Mouse (Mus musculus) c-Kit-positive CD71-positive TER-119-positive erythroid progenitor cells, embryonic 14.5 days (primary cell): ENCODE data around the gene Uba2.
"Not testable (repeated sequence)": the region's sequence is repeated elsewhere in the genome, so short reads cannot be mapped to it uniquely, and the experiment has no call there.

Source experiments
- DNase-seq: peaks from one replicate; pipeline ENCODE4 v3.0.0-alpha.2; 2013; ENCODE audit warnings: low spot score

Gene Uba2

GRCm38 (mm10) chr7:34166850-34167249 lies 2.5 kb downstream of the Uba2 start:
- DNase-seq, result peak; percentile 76

GRCm38 (mm10) chr7:34165999-34166398 lies 3.4 kb downstream of the Uba2 start:
- DNase-seq, result no peak

GRCm38 (mm10) chr7:34164671-34165070 lies 4.7 kb downstream of the Uba2 start:
- no peak for DNase-seq

GRCm38 (mm10) chr7:34159167-34159566 lies 10.2 kb downstream of the Uba2 start:
- no peak for DNase-seq

GRCm38 (mm10) chr7:34157994-34158393 lies 11.4 kb downstream of the Uba2 start:
- no peak for DNase-seq

GRCm38 (mm10) chr7:34147193-34147592 lies 22.2 kb downstream of the Uba2 start:
- DNase-seq, result peak; percentile 69

GRCm38 (mm10) chr7:34141123-34141522 lies 28.3 kb downstream of the Uba2 start:
- no peak for DNase-seq

- no peak for DNase-seq
Observed at GRCm38 (mm10) chr7:34139493-34139892, 29.9 kb downstream of the Uba2 start.

- DNase-seq, result no peak
Observed at GRCm38 (mm10) chr7:34134336-34134735, 35.1 kb downstream of the Uba2 start.

GRCm38 (mm10) chr7:34133117-34133762 lies 36.2 kb downstream of the Uba2 start, which contains the start of gene Wtip:
Gene Wtip, minus strand, starts transcription at chr7:34133268.
- no peak for DNase-seq

- no peak for DNase-seq
Observed at GRCm38 (mm10) chr7:34132355-34133079, 36.9 kb downstream of the Uba2 start.

GRCm38 (mm10) chr7:34131959-34132354 lies 37.4 kb downstream of the Uba2 start:
- no peak for DNase-seq

- no peak for DNase-seq
Observed at GRCm38 (mm10) chr7:34131118-34131517, 38.3 kb downstream of the Uba2 start.

- no peak for DNase-seq
Observed at GRCm38 (mm10) chr7:34126291-34126690, 43.1 kb downstream of the Uba2 start.

- no peak for DNase-seq
Observed at GRCm38 (mm10) chr7:34125346-34125745, 44.1 kb downstream of the Uba2 start.

- no peak for DNase-seq
Observed at GRCm38 (mm10) chr7:34122987-34123720, 46.2 kb downstream of the Uba2 start.

- DNase-seq, result not testable (repeated sequence)
Observed at GRCm38 (mm10) chr7:34120636-34121035, 48.8 kb downstream of the Uba2 start.

GRCm38 (mm10) chr7:34116601-34117000 lies 52.8 kb downstream of the Uba2 start:
- DNase-seq, result no peak

GRCm38 (mm10) chr7:34109190-34109589 lies 60.2 kb downstream of the Uba2 start:
- no peak for DNase-seq

- DNase-seq, result no peak
Observed at GRCm38 (mm10) chr7:34101276-34101675, 68.1 kb downstream of the Uba2 start.

- no peak for DNase-seq
Observed at GRCm38 (mm10) chr7:34100002-34100401, 69.4 kb downstream of the Uba2 start.

- no peak for DNase-seq
Observed at GRCm38 (mm10) chr7:34094911-34095481, 74.4 kb downstream of the Uba2 start, which contains the start of gene Scgb1b30. Gene Scgb1b30, plus strand, starts transcription at chr7:34095431.
